Mouse (Mus musculus) hindbrain, embryonic 13.5 days (tissue): ENCODE measurements around the gene Gpc3. TPM values are rescaled to one million over a fixed set of nuclear protein-coding genes. Genes with fewer than 3 reads are reported as not detected.
"Not testable (repeated sequence)": the region's sequence is repeated elsewhere in the genome, so short reads cannot be mapped to it uniquely, and the experiment has no call there.

Experiments used
- ATAC-seq: fragments of 200-750 bp; cut with Nextera tagmentation; 2 replicates; pipeline ENCODE4 v1.8.0; 2017; ENCODE audit warnings: moderate TSS enrichment; ENCODE audit not compliant: low FRiP score
- H3K27ac ChIP-seq: fragments of 300-500 bp; sonication (generic); 2 replicates; pipeline ENCODE4 v1.5.1; 2015; ENCODE audit warnings: inconsistent platforms, mild to moderate bottlenecking, moderate library complexity
- H3K27me3 ChIP-seq: fragments of 300-500 bp; sonication (generic); 2 replicates; pipeline ENCODE4 v1.6.1; 2015; ENCODE audit warnings: mild to moderate bottlenecking, inconsistent platforms
- H3K36me3 ChIP-seq: fragments of 300-500 bp; sonication (generic); 2 replicates; pipeline ENCODE4 v1.6.1; 2015; ENCODE audit warnings: mild to moderate bottlenecking, inconsistent platforms
- H3K4me1 ChIP-seq: fragments of 300-500 bp; sonication (generic); replicated peaks from 2 replicates; pipeline ENCODE4 v1.6.1; 2015; ENCODE audit warnings: inconsistent platforms
- H3K4me2 ChIP-seq: fragments of 300-500 bp; sonication (generic); 2 replicates; pipeline ENCODE4 v1.6.1; 2015; ENCODE audit warnings: inconsistent platforms, mild to moderate bottlenecking, moderate library complexity
- H3K4me3 ChIP-seq: fragments of 300-500 bp; sonication (generic); 2 replicates; pipeline ENCODE4 v1.5.1; 2015; ENCODE audit warnings: mild to moderate bottlenecking, inconsistent platforms
- H3K9ac ChIP-seq: fragments of 300-500 bp; sonication (generic); 2 replicates; pipeline ENCODE4 v1.6.1; 2015; ENCODE audit warnings: mild to moderate bottlenecking, inconsistent platforms
- H3K9me3 ChIP-seq: fragments of 300-500 bp; sonication (generic); 2 replicates; pipeline ENCODE4 v1.6.1; 2016; ENCODE audit warnings: inconsistent platforms
- WGBS: fragments of 180-500 bp; shearing (Covaris S2); methylation state at CpG from one replicate; pipeline ENCODE4 v1.1.7; 2015; 5-methylcytosine and 5-hydroxymethylcytosine counted together
- polyA plus RNA-seq: library from polyadenylated mRNA; unstranded; fragments of >200 nt; fragmentation: Nextera tagmentation; extraction: Ambion mirVana; gene quantifications from 2 replicates; pipeline ENCODE4 v1.2.1, GENCODE M21; 2015

Gpc3 gene
- polyA plus RNA-seq, 1 experiment from 2014 or later = 110 TPM

DNA sequence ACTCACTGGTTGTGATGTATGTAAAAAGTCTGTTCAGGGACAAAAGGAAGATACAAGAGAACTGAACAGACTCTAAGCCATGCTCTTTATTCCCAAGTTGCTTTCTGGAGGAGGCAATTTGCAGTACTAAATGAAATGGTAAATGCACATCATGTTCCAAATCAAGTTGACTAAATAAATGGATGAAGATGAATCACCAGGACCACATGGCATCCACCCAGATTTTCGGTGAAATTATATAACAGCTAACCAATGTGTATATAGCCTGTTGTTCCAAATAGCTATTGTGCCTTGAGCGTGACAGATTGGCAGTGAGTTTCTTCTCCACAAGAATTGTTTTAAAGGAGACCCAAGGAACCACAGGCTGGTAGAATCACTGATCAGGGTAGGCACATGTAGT lies 302.8 kb downstream of the Gpc3 start:
- ATAC-seq = no peak
- Histone ChIP-seq H3K27me3 (no peaks in the 10 kb centered on the region), H3K4me3 (no peak overlapping the region), H3K4me2 (no peak overlapping the region), H3K27ac (no peak overlapping the region), H3K36me3 (no peaks in the 10 kb centered on the region), H3K4me1 (no peaks in the 10 kb centered on the region), H3K9me3 (no peaks in the 10 kb centered on the region), H3K9ac (no peak overlapping the region)
- WGBS = 74% methylated on average over 2 of the region's 2 CpGs

- Histone ChIP-seq H3K27me3 (no peaks in the 10 kb centered on the region), H3K4me3 (no peak overlapping the region), H3K4me1 (no peaks in the 10 kb centered on the region), H3K27ac (no peak overlapping the region), H3K36me3 (no peaks in the 10 kb centered on the region), H3K9me3 (no peaks in the 10 kb centered on the region), H3K9ac (no peak overlapping the region), H3K4me2 (no peak overlapping the region)
- WGBS = 92% methylated on average over 4 of the region's 4 CpGs
- no peak for ATAC-seq
Observed at GRCm38 (mm10) chrX:52305226-52305625, 308.5 kb downstream of the Gpc3 start.

DNA sequence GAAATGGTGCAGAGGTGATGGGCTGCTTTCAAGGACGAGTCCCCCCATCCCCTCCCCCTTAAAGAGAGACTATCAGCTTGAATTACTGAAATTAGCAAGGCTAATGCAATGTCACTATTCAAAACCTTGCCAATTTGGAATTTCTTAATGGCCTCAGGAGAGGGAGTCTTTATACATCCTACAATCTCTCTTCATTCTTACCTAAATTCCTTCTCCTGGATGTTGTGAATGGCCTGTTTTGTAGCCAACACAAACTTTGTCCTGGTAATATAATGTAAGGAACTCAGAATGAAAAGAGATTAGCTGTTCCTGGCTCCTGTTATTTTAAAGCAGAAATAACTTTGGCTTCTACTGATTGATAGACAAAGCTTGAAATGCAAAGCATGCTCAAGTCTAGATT lies 325.0 kb downstream of the Gpc3 start:
- no peak for ATAC-seq
- WGBS = 16% methylated on average over 1 of the region's 1 CpGs

DNA sequence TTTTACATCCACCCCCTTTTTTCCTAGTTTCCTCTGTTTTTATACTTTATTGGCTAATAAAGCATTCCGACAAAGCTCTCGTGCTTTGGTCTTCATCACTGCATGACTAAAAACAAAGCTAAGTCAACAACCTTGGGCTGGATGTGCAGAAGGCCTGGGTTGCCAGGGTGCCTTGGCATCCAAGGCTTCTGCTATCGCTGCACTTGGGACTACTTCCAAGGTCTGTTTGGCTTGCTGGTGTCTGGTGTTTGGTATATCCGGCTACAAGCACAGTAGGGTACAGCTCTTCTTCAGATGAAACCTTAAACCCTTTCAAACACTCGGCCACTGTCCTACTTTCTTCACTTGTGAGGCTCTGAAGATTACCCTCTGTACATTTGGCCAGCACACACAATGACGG lies 325.8 kb downstream of the Gpc3 start:
- Histone ChIP-seq H3K9ac (no peak overlapping the region), H3K4me3 (no peak overlapping the region), H3K9me3 (no peaks in the 10 kb centered on the region), H3K4me2 (no peak overlapping the region), H3K27ac (no peak overlapping the region), H3K36me3 (no peaks in the 10 kb centered on the region), H3K4me1 (no peaks in the 10 kb centered on the region; the same call in 1 of the 2 replicates), H3K27me3 (0 out of 2 replicates have a peak, but pooled peaks cover 6% of the 10 kb centered on the region)
- no peak for ATAC-seq
- 76% methylated on average over 6 of the region's 6 CpGs for WGBS

More for the DNA sequence above, 325.0 kb downstream of the Gpc3 start:
- Histone ChIP-seq H3K9me3 (no peaks in the 10 kb centered on the region), H3K27ac (no peak overlapping the region), H3K4me3 (no peak overlapping the region), H3K36me3 (no peaks in the 10 kb centered on the region), H3K27me3 (no peaks in the 10 kb centered on the region), H3K4me1 (no peaks in the 10 kb centered on the region; the same call in 1 of the 2 replicates), H3K4me2 (no peak overlapping the region), H3K9ac (no peak overlapping the region)

DNA sequence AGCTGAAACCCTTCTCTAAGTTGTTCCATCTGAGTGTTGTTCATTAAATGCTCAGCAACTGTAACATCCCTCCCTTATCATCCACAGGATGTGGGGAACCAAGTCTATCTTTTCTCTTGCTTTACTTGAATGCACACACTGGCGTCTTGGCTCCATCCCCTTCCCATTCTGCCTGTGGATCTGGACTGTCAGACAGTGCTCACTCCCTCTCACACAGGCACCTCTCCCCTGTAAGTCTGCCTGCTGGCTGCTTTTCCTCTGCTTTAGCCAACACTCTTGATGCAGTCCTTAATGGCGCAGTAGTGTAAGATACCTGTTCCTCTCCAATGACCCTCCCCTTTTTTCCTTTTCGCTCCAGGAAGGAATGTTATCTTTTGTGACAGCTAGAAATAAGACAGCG lies 331.7 kb downstream of the Gpc3 start:
- Histone ChIP-seq H3K27me3 (0 out of 2 replicates have a peak, but pooled peaks cover 6% of the 10 kb centered on the region), H3K36me3 (no peaks in the 10 kb centered on the region), H3K9me3 (no peaks in the 10 kb centered on the region), H3K4me1 (no peaks in the 10 kb centered on the region), H3K9ac (no peak overlapping the region), H3K4me3 (no peak overlapping the region), H3K4me2 (no peak overlapping the region), H3K27ac (no peak overlapping the region)
- no peak for ATAC-seq
- WGBS = 80% methylated on average over 4 of the region's 4 CpGs

- Histone ChIP-seq H3K9me3 (no peaks in the 10 kb centered on the region), H3K9ac (no peak overlapping the region), H3K36me3 (no peaks in the 10 kb centered on the region), H3K27ac (no peak overlapping the region), H3K4me2 (no peak overlapping the region), H3K4me3 (no peak overlapping the region), H3K27me3 (0 out of 2 replicates have a peak, but pooled peaks cover 6% of the 10 kb centered on the region), H3K4me1 (no peaks in the 10 kb centered on the region)
- 89% methylated on average over 6 of the region's 6 CpGs for WGBS
- no peak for ATAC-seq
Observed at GRCm38 (mm10) chrX:52281103-52281900, 332.4 kb downstream of the Gpc3 start.

DNA sequence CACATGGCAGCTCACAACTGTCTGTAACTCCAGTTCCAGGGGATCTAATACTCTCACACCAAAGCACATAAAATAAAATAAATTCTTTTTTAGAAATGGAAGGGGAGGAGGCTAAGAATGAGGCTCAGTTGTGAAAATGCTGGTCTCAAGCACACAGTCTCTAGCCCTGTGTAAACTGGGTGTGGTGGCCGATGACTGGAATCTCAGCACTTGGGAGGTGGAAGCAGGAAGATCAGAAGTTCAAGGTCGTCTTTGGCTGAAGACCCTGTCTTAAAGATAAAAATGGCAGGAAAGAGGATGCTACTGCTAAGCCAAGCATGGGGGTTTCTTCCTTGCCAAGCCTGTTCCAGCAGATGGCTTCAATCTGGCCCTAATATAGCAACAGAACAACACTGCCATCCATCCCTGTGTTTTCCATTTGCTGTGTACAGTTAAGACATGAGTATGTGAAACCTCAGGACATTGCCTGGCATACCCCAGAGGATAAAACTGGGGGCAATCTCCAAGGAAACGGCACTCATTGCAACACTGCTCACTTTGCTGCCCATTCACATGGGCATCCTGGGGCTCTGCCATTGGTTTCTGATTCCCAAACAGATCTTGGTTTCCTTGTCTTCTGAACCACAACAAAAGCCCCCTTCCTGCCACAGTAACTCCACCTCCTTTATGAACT lies 334.9 kb downstream of the Gpc3 start:
- H3K9me3 ChIP-seq = no peaks in the 10 kb centered on the region
- WGBS = 75% methylated on average over 3 of the region's 3 CpGs
- H3K4me3 ChIP-seq = no peak overlapping the region
- no peaks in the 10 kb centered on the region for H3K4me1 ChIP-seq
- H3K27me3 ChIP-seq = 0 out of 2 replicates have a peak, but pooled peaks cover 6% of the 10 kb centered on the region
- H3K27ac ChIP-seq = no peak overlapping the region
- H3K9ac ChIP-seq = no peak overlapping the region
- ATAC-seq = no peak
- H3K4me2 ChIP-seq = no peak overlapping the region
- H3K36me3 ChIP-seq = no peaks in the 10 kb centered on the region

DNA sequence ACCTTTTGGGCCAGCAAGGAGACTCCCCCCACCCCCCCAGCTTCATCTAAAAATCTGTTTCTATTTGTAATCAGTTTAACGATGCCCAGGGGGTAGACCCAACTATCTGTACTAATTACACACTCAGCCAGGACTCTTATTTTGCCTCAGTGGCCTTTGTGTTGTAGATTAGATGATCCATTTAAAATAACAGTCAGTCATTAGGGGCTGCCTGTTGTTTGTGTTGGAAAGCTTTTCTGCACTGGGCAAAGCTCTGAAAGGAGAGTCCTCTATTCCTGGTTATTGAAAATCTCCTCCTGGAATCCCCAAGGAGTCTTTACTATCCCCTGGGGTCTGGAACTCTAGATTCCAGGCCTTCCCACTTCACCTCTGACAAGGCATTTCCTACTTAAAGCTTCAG lies 336.2 kb downstream of the Gpc3 start:
- Histone ChIP-seq H3K36me3 (no peaks in the 10 kb centered on the region), H3K9me3 (no peaks in the 10 kb centered on the region), H3K4me3 (no peak overlapping the region), H3K9ac (no peak overlapping the region), H3K27me3 (no peaks in the 10 kb centered on the region), H3K27ac (no peak overlapping the region), H3K4me1 (no peaks in the 10 kb centered on the region), H3K4me2 (no peak overlapping the region)
- ATAC-seq = no peak
- WGBS = 35% methylated on average over 1 of the region's 1 CpGs

DNA sequence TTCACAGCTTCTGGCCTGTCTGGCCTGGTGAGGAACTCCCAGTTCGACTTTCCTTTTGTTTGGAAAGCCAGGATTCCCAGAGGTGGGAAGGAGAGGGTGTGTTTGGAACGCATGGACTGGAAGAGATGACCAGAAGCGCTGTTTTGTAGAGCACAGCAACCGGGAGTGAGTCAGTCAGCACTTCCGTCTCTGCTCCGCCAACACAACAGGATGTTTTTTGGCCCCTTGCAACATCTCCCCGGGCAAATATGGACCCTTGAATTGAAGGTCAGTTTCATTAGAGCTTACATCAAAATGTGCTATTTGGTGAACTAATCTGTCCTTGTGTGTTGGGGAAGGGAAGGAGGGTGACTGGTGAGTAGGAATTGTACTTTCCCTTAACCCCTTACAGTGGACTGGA lies 340.7 kb downstream of the Gpc3 start:
- H3K36me3 ChIP-seq = no peaks in the 10 kb centered on the region
- WGBS = 85% methylated on average over 7 of the region's 7 CpGs
- H3K27ac ChIP-seq = no peak overlapping the region
- no peaks in the 10 kb centered on the region for H3K9me3 ChIP-seq
- no peak overlapping the region for H3K4me3 ChIP-seq
- no peaks in the 10 kb centered on the region for H3K4me1 ChIP-seq
- no peak overlapping the region for H3K9ac ChIP-seq
- no peak for ATAC-seq
- H3K27me3 ChIP-seq = no peaks in the 10 kb centered on the region
- no peak overlapping the region for H3K4me2 ChIP-seq

DNA sequence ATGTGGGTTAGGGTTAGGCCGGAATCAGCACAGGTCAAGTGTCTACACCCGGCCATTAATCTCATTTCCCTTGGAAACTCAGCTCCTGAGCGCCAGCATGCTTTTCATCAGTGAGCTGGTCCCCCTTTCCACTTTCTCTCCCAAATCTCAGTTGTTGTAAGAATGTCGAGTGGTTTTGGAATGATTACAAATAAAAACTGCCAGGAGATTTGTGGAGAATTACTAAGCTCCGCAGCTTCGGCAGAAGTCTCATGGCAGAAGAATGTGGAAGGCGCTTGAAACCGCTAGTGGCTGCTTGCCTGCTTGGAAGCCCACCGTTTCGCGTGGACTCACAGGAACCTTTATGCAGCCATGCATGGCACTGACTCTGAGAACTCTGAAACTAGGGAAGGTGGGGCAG lies 351.8 kb downstream of the Gpc3 start:
- Histone ChIP-seq H3K9me3 (no peaks in the 10 kb centered on the region), H3K4me3 (no peak overlapping the region), H3K4me1 (no peaks in the 10 kb centered on the region), H3K9ac (no peak overlapping the region), H3K4me2 (no peak overlapping the region), H3K36me3 (no peaks in the 10 kb centered on the region), H3K27me3 (no peaks in the 10 kb centered on the region), H3K27ac (no peak overlapping the region)
- WGBS = 91% methylated on average over 11 of the region's 11 CpGs
- no peak for ATAC-seq

DNA sequence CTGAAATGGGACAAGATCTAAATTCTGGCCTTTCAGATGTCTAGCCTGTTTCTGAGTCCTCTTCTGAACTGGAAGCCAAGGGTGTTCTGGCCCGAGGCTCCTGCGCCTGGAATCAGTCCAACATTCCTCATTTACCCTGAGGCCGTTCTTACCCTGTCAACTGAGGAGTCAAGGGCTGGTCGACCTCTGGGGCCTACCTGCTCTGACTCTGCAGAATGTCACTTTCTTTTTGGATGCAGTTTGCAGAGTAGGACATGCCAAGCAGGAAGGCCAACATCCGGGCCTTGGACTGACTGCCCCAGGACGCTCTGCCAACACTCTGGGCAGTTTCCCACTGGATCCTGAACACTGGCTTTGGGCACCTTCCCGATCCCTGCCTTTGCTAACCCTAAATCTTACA lies 352.2 kb downstream of the Gpc3 start:
- ATAC-seq = no peak
- H3K4me3 ChIP-seq = no peak overlapping the region
- no peaks in the 10 kb centered on the region for H3K4me1 ChIP-seq
- H3K9me3 ChIP-seq = no peaks in the 10 kb centered on the region
- WGBS = 86% methylated on average over 7 of the region's 7 CpGs
- H3K36me3 ChIP-seq = no peaks in the 10 kb centered on the region
- no peak overlapping the region for H3K9ac ChIP-seq
- no peak overlapping the region for H3K27ac ChIP-seq
- no peak overlapping the region for H3K4me2 ChIP-seq
- no peaks in the 10 kb centered on the region for H3K27me3 ChIP-seq

DNA sequence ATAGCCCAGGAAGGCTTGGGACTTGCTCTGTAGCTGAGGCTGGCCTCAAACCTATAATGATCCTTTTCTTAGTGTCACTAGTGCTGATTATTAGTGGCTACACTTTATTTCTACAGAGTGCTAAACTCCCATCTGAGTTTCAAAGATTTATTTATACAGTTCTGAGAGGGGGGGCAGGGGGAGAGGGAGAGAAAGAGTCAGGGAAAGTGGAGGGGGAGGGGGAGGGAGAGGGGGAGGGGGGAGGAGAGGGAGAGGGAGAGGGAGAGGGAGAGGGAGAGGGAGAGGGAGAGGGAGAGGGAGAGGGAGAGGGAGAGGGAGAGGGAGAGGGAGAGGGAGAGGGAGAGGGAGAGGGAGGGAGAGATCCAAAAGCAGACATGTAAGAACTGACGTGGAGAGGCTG lies 354.0 kb downstream of the Gpc3 start:
- H3K4me3 ChIP-seq, H3K9me3 ChIP-seq, H3K27me3 ChIP-seq, H3K27ac ChIP-seq, H3K4me1 ChIP-seq, H3K36me3 ChIP-seq, H3K4me2 ChIP-seq, H3K9ac ChIP-seq, ATAC-seq: not testable (repeated sequence)
- 55% methylated on average over 1 of the region's 1 CpGs for WGBS

- Histone ChIP-seq H3K36me3 (no peaks in the 10 kb centered on the region), H3K27me3 (no peaks in the 10 kb centered on the region), H3K27ac (no peak overlapping the region), H3K4me2 (no peak overlapping the region), H3K9me3 (no peaks in the 10 kb centered on the region), H3K4me1 (no peaks in the 10 kb centered on the region), H3K9ac (no peak overlapping the region), H3K4me3 (no peak overlapping the region)
- no peak for ATAC-seq
- WGBS = 86% methylated on average over 1 of the region's 1 CpGs
Observed at GRCm38 (mm10) chrX:52254526-52254925, 359.2 kb downstream of the Gpc3 start.
